ENCODE assay signal across 10 mouse cellular contexts in the genomic region with DNA sequence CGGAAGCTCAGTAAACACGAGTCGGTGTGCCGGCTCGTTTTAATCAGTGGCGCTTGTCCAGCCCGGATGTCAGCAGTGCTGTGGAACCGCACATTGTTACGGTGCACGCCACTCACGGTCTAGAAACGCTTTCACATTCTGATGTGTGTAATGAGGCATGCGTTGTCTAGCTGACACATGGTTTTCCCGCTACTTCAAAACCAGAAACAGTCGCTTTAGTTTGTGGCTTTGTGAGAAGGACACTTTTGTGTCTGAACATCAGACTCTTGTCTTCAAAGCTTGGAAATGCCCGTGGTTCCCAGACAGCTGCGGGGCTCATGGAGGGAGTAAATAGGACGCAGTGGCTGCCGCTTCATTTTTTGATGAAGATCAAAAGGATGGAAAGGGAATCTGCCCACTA.
DNase-seq lines count a peak whose midpoint lies in the region; ATAC-seq lines count a peak whose summit lies in the region.
"Had no signal": no experiment of that assay in that cellular context is flagged by ENCODE, and none has a peak within 500 bp of the region (broad histone marks: within the 10 kb centered on the region; RNA-seq: fewer than 3 reads in every experiment).

No protein-coding gene starts in this region.

- 0 out of 2 replicates have a peak, but pooled peaks have one; percentile 26 for ATAC-seq in cerebellum, adult (ENCODE audit: insufficient number of reproducible peaks, low FRiP score, low TSS enrichment)
- ATAC-seq in lung, embryonic 16.5 days (ENCODE audit: low read depth), result no peak

- no peak for DNase-seq in cerebellum, adult 11 months
- DNase-seq in right cerebral cortex, postnatal 4 days, result peak; percentile 9
- no peak for DNase-seq in right cerebral cortex, postnatal 10 days (ENCODE audit: low spot score in 2 of 2)
- DNase-seq in spleen, adult 12 weeks (ENCODE audit: low spot score), result no peak
- DNase-seq in heart, postnatal 10 days, result no peak
- DNase-seq in left cerebral cortex, adult 9 months (ENCODE audit: low spot score in 2 of 2), result no peak

- no peaks in the 10 kb centered on the region for H3K36me3 ChIP-seq in lung, embryonic 16.5 days (ENCODE audit: control insufficient read depth, insufficient read depth, low read length)
- H3K36me3 ChIP-seq: stomach, embryonic 15.5 days had no signal

- H3K27me3 ChIP-seq in lung, embryonic 16.5 days (ENCODE audit: control insufficient read depth, insufficient read depth, low read depth, low read length), result no peaks in the 10 kb centered on the region
- H3K27me3 ChIP-seq: megakaryocyte, embryonic 14.5 days; stomach, embryonic 15.5 days had no signal

- H3K27ac ChIP-seq in lung, embryonic 16.5 days (ENCODE audit: low read length), result no peak overlapping the region
- H3K27ac ChIP-seq: stomach, embryonic 15.5 days had no signal

- H3K9me3 ChIP-seq in lung, embryonic 16.5 days (ENCODE audit: control insufficient read depth, low read length), result no peaks in the 10 kb centered on the region
- H3K9me3 ChIP-seq: stomach, embryonic 15.5 days had no signal

- no peak overlapping the region for H3K4me3 ChIP-seq in lung, embryonic 16.5 days (ENCODE audit: low read length)
- H3K4me3 ChIP-seq: megakaryocyte, embryonic 14.5 days; stomach, embryonic 15.5 days had no signal

- intact Hi-C loops in heart, postnatal 10 days (cut with DNase I), result no loop called here

- no peak overlapping the region for H3K9ac ChIP-seq in lung, embryonic 16.5 days (ENCODE audit: low read length)
- H3K9ac ChIP-seq: stomach, embryonic 15.5 days had no signal

- no peaks in the 10 kb centered on the region for H3K4me1 ChIP-seq in lung, embryonic 16.5 days (replicated peaks; ENCODE audit: control insufficient read depth, insufficient read depth, low read length)
- H3K4me1 ChIP-seq: megakaryocyte, embryonic 14.5 days; stomach, embryonic 15.5 days had no signal

- 56% methylated on average over 19 of the region's 19 CpGs for WGBS in lung, embryonic 16.5 days

- H3K4me2 ChIP-seq in lung, embryonic 16.5 days (ENCODE audit: low read depth, low read length), result peak overlapping the region; percentile 22
- H3K4me2 ChIP-seq: stomach, embryonic 15.5 days had no signal
